Mouse (Mus musculus): Measurements from ENCODE around the gene Ccnd3.

Ccnd3 gene

DNA sequence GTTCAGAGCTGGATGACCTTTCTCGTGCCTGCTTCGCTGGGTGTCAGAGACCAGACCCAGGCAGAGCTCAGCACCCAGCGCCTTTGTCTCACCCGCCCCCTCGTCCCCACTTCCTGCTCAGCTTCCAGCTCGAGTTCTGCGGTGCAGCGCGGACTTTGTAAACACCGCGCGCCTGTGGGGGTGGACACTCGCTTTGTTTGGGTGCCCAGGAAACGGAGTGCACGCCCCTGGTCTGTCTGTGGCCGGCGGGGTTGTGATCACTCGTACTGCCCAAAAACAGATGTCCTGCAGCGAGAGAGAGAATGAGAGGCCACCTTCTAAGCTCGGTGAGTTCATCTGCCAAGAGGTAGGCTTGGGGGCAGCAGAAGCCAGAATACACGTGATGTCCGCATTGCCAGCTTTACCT is at the start of gene Ccnd3:
Ccnd3 (plus strand) TSS at position 111 of the 406 bp plus-strand sequence.
- DNase-seq, result peak; percentile 78

DNA sequence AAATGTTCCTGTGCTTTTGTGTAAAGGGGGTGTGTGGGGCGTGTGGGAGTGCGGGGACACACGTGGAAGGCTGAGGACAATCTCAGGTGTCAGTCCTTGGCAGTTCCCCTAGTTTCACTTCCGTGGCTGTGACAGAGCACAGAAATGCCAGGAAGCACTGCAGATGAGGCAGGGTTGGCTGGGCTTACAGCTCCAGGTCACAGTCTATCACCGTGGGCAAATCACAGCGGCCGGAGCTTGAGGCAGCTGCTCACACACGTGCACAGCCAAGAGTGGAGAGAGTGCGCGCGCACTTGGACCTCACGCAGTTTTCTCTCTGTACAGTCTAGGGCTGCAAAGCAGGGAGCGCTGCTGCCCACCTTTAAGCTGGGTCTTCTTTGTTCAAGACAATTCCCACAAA is 46.5 kb upstream of the Ccnd3 start:
- no peak for DNase-seq

DNA sequence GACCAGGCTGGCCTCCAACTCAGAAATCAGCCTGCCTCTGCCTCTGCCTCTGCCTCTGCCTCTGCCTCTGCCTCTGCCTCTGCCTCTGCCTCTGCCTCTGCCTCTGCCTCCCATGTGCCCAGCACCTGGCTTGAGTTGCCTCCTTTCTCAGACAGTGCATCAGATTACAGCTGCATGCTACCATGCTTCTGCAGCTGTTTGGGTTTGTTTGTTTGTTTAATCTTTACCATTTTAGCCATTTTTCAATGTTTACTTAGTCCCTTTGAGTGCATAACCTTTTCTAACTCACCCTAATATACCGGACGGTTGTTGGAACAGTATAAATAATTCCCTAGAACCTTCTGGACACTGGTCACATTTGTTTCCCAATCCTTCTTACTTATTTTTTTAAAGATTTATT is 45.9 kb upstream of the Ccnd3 start:
- no peak for DNase-seq

DNA sequence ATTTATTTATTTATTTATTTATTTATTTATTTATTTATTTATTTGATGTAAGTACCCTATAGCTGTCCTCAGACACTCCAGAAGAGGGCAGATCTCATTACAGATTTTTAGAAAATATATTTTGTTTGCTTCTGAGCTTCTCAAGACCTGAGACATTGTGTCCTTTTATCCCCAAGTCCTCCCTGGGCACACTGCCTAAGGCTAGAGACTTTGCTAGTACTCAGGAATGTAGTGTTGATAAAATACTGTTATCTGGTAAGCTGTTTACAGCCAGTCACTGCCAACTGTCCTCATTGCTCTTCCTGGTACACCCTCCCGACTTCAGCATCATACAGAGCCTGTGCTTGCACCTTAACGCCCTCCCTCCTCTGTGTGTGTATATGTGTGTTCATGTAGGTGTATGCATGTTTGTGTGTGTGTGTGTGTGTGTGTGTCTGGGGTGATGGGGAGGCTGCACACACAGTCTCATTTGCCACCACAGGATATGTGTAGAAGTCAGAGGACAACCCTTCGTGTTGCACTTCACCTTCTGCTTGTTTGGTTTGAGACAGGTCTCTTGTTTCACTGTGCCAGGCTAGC is 45.4 kb upstream of the Ccnd3 start:
- no peak for DNase-seq

DNA sequence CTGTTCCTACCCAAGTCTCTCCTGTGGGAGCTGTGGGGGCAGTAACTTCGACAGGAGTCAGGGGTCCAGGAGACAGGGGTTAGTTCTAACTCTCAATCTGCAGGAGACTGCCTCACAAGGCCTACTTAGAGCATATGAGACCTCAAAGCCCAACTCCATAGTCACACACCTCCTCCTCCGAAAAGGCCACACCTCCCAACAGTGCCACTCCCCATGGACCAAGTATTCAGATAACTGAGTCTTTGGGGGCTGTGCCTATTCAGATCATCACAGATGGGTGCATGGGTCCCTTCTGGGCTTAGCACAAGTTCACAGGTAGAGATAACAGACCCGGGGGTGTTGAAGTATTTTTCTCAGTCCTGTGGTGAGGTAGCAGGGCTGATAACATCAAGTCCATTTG is 43.2 kb upstream of the Ccnd3 start:
- DNase-seq, result no peak

DNA sequence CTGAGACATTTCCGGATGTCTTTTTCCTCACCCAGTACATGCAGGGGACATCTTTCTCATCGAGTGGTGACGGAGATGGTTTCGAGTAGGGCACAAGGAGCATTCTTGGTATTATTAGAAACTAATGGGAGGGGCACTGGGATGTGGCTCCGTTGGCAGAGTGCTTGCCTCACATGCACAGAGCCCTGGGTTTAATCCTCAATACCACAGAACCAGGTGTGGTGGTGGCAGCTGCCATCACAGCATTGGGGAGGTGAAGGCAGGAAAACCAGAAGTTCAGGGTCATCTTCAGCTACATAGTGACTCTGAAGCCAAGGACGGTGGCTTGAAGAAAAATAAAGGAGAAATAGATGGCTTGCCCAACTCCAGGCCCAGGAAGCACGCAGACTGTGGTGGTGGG is 42.6 kb upstream of the Ccnd3 start:
- no peak for DNase-seq

DNA sequence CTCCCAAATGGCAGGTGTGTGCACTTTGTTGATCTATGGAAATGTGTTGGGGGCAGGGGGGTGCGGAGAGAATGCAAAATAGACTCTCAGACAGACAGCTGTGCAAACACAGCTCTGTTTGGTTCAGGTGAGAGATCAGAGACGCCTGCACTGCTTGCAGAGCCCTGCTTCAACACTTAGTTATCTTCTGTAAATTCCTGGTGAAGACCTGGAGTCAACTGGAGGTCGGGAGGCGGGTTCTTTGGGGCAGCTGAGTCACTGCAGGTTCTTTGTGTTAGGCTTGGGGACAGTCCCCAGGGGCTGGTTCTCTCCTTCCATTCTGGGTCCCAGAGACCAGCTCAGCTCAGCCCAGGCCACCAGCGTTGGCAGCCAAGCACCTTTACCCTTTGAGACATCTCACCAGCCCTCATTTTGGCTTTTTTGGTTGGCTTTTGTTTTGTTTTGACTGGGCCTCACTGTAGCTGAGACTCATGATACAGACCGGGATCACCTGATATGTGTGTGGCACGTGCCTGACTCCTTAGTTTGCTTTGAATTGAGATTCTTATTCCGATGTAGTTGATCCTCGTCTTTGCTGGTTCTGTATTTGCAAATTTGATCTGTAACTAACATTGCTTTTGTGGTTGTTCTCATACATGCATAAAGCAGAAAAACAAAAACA is 42.0 kb upstream of the Ccnd3 start:
- DNase-seq, result no peak

DNA sequence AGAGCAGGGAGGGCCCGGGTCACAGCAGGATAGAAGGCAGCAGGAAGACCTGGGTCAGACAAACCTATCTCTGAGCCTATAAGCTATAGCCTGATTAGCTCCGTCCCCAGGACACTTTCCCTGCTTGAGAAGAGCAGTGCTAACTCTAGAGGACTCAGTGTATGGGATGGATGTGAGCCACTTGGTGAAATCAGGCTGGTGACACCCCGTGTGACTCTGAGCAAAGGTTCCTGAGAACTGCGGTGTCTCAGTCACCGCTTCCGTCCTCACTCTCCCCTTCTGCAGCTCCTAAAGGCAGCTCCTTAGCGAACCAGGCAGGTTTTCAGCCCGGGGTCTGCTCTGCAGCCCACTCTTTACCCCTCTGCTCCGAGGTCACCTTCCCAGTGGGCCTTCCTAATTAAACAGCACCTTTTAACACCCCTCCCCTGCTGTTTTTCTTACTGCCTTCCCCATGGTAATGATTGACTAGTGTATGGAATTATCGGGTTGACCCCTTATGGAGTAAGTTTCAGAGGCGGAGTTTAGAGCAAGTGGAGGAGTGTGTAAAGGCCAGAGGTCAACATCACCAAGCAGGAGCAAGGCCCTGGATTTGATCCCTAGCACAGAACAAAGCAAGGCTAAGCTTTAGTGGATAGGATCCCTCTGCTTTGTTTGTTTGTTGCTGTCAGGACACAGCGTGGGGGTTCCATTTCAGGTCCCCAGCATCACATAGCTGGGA is 40.4 kb upstream of the Ccnd3 start:
- DNase-seq, result no peak

DNA sequence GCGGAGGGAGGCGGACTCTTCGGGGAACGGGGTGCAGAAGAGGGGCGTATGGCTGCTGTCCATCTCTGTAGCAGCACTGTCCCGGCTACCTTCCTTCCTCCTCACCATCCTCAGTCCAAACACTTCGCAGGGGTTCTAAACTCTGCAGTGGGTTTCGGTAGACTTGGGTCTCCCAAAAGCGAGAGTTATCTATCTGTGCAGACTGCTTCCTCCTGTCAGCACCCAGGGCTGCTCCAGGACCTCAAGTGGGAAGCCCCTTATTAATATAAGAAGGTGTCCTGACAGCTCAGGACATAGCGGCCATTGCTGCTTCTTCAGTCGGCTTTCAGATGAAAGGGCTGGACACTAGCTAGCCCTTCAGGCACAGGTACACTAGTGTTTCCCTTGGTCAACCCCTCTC is 39.8 kb upstream of the Ccnd3 start:
- no peak for DNase-seq

DNA sequence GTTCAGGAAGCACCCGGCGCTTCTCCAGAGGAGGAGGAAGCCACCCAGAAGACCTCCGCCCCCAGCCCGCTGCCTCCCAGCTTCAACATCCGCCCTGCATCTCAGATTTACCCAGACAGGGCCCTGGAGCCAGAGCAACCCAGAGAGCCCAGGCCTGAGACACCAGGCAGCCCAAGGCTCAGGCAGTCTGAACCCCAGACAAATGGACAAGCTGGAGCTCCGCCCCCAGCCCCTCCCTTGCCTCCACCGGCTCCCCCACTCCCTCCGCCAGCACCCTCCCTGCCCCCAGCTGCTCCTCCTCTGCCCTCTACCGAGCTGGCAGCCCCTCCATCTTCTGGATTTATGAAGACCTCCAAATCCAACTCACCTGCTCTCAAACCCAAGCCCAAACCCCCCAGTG is 38.6 kb upstream of the Ccnd3 start:
- DNase-seq, result no peak

DNA sequence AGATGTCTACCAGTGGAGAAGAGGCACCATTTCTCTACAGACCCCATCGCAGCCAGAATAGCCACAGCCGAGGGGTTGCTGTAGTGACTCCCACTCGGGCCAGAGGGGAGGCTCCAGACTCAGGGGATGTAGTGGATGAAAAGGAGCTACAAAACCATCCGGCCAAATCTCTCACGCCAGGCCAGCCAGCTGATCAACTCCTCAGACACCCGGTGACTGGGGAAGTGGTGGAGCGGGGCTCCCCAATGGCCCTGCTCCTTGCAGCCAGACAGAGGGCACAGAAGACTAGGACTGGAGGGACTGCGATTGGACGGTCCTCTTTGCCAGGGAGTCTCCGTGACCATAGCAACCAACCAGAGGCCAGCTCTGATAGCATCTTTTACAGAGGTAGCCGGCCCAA is 37.2 kb upstream of the Ccnd3 start:
- no peak for DNase-seq

DNA sequence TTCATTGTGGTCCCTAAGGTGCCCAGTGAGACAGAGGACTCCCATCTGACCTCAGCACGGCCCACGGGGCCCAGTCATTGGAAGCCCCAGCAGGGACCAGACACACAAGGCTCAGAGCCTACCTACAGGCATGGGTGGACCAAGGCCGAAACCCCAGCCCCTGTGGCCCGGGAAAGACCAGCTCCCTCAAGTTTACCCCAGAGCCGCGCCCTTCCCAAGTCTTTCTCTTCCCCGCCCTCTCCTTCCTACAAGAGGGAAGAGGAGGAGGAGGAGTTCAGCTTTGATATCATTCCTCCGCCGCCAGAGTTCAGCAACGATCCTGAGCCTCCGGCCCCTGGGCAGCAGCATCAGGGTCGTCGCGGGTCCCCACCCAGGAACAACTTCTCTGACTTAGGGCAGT is 36.8 kb upstream of the Ccnd3 start:
- no peak for DNase-seq

DNA sequence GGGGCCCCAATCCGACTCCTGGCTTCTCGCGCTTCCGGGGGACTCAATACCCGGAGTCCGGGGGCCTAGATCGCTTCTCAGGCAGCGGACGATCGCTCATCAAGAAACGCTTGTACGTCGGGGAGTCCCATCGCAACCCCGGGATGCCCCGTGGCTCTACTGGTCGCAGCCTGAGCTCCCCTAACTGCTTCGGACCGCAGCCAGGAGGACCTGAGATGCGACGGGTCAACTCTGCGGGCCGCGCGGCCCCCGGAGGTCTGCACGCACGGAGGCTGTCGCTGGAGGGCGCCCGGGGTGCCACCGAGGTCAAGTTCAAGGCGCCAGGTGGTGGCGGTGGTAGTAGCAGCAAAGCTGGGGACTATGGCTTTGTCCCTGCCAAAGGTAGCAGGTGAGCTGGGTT is 36.4 kb upstream of the Ccnd3 start:
- no peak for DNase-seq

DNA sequence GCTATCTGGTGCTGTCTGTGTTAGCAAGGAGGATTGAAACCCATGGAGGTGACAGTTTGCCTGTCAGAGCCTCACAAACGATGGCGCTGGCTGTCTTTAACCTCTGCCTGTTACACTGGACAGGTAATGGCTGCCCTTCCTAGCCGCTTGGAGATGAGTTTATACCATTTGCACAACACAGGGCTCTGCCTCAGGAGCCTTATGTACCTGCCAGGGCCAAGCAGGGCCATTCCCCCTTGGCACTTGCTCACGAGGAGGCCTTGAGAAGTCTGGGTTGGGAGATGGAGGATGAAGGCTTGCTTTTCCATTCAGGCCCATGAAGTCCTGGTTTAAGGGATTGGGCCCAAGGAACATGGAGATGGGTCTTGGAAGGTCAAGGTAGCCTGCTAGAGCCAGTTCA is 35.2 kb upstream of the Ccnd3 start:
- no peak for DNase-seq

DNA sequence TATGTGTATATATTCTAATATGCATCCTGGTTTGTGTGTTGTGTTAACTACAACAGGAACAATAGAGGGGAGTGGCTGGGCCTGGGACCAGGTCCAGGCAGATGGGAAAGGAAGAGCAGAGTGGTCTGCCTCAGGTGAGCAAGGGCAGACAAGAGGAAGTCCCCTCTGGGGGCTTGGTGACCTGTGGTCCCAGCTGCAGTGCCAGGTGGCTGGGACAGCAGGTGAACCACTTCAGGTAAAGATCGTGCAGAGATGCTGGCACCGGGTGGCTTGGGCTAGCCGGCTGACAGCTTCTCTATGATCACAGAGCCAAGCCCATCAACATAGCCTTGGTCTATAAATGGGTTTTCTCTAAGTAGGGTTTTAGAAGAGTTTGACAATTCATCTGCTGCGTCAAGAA is 34.7 kb upstream of the Ccnd3 start:
- DNase-seq, result no peak

DNA sequence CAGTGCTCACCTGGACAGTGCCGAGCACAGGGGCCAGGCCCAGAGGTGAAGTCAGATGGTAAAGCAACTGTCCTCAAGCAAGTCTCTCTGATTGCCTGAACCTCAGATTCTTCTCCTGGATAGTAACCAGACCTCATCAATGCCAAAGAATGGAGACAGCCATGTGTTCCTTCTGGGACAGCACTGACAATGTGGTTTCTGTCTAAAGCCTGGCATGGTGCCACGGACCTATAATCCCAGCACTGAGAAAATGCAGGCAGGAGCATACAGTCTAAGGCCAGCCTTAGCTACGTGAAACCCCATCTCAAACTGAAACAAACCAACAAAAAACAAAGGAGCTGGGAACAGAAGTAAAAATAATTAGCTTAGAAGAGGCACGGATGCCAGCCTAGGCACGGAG is 34.2 kb upstream of the Ccnd3 start:
- no peak for DNase-seq

DNA sequence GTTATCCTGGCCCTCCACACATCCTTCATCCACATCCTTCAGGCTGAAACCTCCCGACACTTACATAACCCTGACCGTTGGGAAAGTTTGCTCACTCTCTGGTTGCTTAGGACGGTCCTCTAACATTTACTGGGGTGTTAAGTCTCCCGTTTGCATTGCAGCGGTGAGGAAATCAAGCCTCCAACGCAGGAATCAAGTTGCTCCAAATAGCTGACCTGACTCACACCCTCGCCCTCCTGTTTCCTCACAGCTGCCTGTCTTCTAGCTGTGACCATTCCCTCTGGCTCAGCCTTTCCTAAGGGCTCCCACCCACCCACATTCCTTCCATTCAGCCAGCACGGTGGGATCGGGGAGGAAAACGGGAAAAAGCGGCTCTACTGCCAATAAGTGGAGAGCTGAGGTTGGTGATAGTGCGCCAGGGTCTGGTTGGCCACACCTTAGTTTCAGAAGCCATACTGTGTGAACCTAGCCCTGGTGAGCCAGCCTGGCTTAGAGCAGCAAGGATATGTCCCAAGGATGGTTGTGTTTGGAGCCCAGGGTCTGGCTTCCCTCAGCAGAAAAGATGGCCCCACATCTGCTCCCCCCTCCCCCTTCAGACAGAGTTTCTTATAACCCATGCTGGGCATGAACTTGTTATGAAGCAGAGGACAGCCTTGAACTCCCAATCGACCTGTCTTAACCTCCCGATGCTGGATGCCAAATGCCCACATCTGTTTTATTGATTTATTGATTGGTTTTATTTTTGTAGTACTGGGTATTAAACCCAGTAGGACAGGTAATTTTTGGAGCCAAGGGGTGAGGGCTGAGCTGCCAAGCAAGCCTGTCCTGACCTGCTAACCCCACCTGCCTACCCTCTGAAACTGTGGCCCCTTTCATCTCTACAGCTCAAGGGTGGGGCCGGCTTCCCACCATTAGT is 32.2 kb upstream of the Ccnd3 start:
- DNase-seq, result no peak

DNA sequence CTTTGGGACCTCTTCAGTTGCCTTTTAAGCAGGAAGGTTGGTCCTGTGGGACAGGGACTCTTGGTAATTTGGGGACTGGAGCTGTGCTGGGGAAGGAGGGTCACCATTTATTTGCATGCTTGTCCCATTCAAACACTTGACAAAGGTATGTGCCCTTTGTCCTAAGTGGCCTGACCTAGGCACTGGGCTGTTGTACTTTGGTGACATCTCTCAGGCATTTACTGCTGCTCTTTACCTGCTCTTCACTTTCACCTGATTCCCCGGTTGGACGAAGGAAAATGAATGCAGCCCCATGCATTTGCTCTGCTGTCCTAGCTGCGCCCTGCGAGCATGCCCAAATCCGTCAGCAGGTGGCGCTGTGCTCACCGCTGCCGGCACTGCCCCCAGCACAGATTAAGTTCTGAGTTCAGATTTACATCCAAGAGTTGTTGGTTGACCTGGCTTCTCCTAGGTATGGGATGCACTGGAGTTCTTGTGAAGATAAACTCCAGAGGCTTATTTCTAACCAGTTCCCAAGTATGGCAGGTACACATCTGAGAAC is 31.3 kb upstream of the Ccnd3 start:
- no peak for DNase-seq

DNA sequence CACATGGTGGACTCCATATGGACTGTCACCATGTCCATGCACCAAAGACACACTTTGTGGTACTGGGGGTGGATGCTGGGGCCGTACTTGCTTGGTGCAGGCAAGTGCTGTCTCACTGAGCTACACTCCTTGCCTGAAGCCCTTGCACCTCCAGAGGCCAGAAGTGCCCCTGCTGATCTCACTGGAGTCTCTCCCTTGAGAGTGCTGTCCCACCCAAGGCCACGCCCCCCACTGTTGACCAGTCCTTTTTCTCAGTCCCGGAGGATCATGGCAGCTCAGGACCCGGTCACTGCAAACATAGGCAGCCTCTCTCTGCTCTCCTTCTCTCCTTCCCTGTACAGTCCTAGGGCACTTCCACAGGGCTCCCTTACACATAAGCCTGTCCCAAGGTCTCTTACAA is 30.6 kb upstream of the Ccnd3 start:
- DNase-seq, result no peak

DNA sequence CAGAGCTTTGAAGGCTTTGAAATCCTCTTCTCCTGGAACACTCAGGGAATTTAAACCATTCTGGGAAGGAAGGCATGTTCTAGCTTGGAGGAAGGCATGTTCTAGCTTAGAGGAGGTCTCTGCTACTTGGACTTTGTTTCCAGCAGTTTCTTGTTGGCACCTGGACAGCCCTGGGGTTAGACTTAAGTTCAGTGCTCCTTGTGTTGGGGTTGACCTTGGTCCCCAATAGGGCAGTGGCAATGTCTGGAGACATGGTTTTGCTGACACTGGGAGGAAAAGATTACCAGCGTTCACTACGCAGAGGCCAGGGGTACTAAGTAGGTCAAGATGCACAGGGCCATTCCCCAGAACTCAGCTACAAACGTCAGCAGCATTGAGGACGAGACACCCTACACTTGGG is 29.7 kb upstream of the Ccnd3 start:
- DNase-seq, result peak; percentile 71

DNA sequence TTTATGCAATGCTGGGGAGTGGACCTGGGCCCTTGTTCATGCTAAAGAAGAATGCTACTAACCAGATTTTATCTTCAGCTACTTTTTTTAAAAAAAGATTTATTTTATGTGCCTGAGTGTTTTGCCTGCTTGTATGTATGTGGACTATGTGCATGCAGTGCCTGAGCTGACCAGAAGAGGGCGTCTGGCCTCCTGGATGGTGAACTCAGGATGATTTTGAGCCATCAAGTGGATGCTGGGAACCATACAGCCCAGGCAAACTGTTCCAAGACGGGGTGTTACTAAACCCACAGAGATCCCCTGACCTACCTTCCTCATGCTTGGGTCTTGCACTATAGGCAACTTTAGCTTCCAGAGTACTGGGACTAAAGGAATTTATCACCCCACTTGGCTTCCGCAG is 29.1 kb upstream of the Ccnd3 start:
- no peak for DNase-seq

DNA sequence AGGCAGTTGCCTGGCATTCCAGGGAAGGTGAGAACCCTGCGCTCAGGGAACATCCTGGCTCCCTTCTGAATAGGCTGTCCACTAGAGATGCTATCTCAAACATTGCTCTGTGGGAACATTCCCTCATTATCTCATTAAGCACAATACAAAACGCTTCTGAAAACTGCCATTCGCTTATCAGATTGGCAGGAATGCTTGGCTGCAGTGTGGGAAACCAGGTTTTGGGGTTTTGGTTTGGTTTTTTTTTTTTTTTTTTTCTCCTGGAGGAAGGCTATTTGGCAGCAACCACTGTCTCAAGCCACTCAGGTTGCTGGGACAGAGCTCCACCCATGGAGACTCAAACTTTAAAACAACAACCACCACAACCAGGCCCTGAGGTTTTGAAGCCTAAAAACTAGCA is 25.0 kb upstream of the Ccnd3 start:
- no peak for DNase-seq

DNA sequence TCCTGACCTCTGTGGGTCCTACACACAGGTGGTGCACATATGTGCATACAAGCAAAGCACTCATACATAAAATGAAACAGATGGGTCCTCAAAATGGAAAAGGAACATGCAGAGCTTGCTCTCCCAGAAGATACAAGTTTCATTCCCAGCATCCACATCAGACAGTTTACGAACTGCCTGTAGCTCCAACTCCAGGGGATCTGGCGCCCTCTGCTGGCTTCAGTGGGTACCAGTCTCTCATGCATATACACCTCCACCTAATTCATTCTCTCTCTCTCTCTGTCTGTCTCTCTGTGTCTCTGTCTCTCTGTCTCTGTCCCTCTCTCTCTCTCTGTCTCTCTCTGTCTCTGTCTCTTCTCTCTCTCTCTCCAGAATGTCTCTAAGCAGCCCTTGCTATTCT is 22.4 kb upstream of the Ccnd3 start:
- no peak for DNase-seq

Measured in kidney, adult 11 months (tissue).